Mouse (Mus musculus) adrenal gland, postnatal 0 days (tissue): ENCODE measurements around the gene Klhl10. TPM values are rescaled to one million over a fixed set of nuclear protein-coding genes. Genes with fewer than 3 reads are reported as not detected.

Source experiments
- microRNA-seq: library from miRNA; unstranded; fragments of <30 nt; microRNA quantifications from one replicate; pipeline ENCODE4, GENCODE M21; 2016; ENCODE audit warnings: borderline replicate concordance; ENCODE audit not compliant: insufficient number of aligned reads
- polyA plus RNA-seq: library from polyadenylated mRNA; unstranded; fragments of >200 nt; fragmentation: Nextera tagmentation; extraction: Ambion mirVana; gene quantifications from 2 replicates; pipeline ENCODE4 v1.2.1, GENCODE M21; 2015

Klhl10 gene
- 0.39 and 0.88 TPM in 2 replicates for polyA plus RNA-seq

DNA sequence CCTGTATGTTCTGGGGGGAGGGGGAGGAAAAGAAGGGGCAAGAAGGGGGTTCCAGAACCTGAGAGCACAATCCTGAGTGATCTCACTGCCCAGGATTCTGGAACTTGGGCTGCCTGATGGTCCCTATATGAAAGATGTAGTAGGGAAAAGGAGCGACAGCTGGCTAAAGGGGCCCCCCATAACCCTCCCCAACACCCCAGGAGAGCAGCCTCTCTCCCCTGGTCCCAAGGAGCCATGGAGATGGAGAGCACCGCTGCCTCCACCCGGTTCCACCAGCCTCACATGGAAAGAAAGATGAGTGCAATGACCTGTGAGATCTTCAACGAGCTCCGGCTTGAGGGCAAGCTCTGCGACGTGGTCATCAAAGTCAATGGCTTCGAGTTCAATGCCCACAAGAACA, at the start of gene Klhl10, which contains the start of gene Nt5c3b:
TSS of gene Klhl10 (plus strand) at position 121 of the 400 bp plus-strand sequence.
TSS of gene Nt5c3b (minus strand) at position 12 of the 400 bp plus-strand sequence.

DNA sequence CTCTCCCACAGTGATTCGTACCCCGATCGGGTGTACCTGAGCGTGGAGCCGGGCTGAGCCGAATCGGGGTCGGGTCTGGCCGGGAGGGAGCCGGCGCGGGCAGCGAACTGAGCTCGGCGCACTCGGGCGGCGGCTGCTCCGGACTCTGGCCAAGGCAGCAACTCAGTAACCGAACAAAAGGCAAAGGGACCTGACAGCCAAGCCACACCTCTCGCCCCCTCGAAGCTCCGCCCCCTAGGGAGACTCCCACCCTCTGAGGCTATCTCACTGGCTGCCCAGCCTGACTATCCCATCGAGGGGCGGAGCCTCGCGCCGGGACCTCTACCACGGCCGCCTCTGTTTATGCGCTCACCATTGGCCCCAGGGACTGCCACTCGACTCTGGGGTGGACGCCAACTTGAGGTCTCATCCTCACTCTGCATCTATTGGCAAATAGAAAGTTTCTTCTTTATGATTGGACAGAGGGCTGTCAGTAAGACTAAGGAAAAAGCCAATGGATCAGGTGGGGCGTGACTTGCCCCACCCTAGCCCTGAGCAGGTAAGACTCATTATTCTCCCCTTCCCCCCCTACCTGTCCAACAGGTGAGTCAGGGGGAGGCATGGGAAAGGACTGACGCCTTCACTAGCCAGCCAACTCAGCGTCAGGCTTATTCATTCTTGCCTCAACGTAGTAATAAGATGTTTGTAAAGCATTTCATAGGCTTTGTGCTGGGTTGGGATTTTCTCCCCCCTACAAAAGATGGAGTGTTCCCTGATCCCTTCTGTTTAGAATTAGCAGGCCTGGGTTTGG, 43.9 kb upstream of the Klhl10 start, which contains the start of gene Jup:
TSS of gene Jup (minus strand) at position 164 of the 790 bp plus-strand sequence.

DNA sequence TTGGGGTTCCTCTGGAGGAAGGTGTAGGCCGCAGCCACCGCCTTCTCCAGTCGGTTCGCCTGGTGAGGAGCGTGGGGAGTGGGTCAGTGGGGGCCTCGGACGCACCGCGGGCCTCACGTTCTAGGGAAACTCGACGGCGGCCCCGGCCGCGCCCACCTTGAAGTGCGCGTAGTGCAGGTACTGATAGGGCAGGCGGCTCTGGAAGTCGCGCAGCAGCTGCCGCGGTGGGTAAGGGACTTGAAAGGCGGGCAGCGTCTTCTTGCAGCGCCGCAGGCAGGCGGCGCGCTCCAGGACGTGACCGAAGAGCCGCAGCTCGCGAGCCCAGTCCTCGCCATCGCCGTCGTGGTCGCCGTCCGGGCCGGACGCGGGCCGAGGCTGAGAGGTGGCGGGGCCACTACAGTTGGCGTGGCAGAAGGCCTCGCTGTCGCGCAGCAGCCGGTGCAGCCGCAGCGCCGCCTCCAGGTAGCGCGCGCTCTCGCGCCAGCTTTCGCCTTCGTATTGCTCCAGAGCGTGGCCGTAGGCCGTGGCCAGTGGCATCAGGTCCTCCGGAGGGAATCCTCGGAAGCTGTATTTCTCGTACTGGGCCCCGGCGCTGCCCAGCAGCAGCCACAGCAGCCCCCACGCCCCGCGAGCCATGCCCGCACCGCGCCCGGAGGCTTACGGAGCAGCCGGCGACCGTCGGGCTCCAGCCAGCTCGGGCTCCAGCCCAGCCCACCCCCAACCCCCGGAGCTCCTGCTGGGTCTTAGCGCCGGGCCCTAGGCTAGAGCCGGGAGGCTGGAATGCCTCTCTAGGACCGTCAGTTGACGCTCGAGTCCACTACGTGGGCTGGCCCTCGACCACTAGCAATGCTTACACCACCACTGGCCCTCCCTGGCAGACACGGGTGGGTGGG, 27.4 kb upstream of the Klhl10 start, which contains the start of gene P3h4:
TSS of gene P3h4 (minus strand) at position 816 of the 893 bp plus-strand sequence.

DNA sequence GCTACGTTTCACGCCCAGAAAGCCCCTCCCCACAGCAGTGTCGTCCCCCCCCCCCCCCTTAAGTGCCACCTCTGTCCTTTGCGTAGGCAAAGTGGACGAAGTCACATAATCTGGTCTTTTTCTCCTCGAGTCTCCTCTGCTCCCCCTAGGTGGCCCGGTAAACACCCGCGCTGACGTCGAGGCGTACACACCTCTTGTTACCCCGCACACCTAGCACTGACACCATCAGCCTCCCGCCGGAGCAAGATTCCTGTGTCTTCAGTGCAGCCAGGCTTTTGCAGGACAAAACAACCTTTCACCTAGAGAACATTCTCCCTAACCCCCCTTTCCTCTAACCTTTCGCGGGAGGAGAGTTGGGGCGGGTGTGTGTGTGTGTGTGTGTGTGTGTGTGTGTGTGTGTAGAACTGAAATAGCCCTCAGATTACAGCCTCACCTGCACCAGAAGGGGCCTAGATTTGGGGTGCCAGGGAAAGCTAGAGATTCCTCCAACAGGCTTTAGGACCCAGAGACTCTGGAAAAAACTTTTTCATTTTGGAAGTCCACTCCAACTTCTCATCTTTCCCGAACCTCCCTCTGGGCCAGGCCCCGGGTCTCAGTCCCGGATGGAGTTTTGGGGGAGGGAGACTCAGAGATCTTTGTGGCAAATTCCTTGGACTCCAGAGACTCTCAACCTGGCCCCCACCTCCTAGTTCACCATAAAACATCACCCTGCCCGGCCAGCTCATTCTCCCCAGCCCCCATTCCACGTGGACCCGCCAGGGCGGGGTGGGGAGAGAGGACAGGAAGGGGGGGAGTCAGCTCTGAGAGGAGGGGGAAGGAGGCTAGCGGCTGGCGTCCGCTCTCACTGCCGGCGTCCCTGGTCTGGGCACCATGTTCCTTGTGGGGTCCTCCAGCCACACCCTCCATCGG, 26.5 kb upstream of the Klhl10 start, which contains the start of gene Fkbp10:
TSS of gene Fkbp10 (plus strand) at position 784 of the 909 bp plus-strand sequence.

DNA sequence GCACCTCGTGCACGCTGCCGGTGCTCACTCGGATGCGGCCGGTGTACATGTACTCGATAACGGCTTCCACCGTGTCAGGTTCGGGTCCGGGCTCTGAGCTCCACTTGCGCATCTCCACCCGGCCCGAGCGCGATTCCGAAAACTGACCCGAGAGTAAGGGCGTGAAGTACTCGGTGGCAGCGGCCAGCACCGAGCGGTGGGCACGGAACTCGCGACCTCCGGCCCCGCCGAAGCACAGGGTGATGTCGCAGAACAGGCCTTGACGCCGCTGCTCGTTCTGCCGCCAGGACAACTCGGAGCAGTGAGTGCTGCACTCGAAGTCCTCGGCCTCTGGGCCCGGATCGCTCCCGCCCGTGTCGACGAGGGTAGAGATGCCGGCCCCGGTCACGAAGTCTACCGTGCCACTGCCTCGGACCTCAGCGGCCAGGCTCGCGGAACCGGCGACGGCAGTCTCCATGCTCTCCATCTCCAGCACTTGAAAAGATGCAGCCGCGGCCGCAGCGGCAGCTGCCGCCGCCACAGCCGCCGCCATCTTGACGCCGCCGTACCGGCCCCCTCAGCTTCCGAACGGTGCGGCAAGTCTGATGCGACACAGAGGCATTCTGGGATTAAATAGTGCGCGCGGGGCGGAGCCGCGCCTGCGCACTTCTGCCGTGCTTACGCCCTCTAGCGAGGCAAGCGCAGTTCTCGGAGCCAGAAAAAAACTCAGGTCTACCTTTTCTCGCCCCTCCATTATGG, 30.6 kb downstream of the Klhl10 start, which contains the start of gene Klhl11:
TSS of gene Klhl11 (minus strand) at position 545 of the 738 bp plus-strand sequence.

Small RNAs within 50 kb of the gene (microRNA-seq; reads per million reads assigned to microRNA genes)
- gene Gm27374 = not detected
- gene Mir7116 = 1.4 reads per million

Other genes starting within 250 kb of the Klhl10 start
- 0.08 TPM in 1 of 2 replicates, not detected in the other for gene Krt9, start 248.7 kb upstream of the Klhl10 start, polyA plus RNA-seq
- 9.3 and 9.4 TPM in 2 replicates for gene Krt14, start 234.4 kb upstream of the Klhl10 start, polyA plus RNA-seq
- gene Krt16, start 193.0 kb upstream of the Klhl10 start, polyA plus RNA-seq = not detected in 2 replicates
- gene Krt17, start 180.9 kb upstream of the Klhl10 start, polyA plus RNA-seq = 0.72 and 0.82 TPM in 2 replicates
- not detected in 2 replicates for gene Krt42, start 172.0 kb upstream of the Klhl10 start, polyA plus RNA-seq
- 1,336 and 1,597 TPM in 2 replicates for gene Eif1, start 122.0 kb upstream of the Klhl10 start, polyA plus RNA-seq
- gene Gast, start 107.5 kb upstream of the Klhl10 start, polyA plus RNA-seq = 0.72 TPM in 1 of 2 replicates, not detected in the other
- 59.6 and 68.7 TPM in 2 replicates for gene Hap1, start 85.8 kb upstream of the Klhl10 start, polyA plus RNA-seq
- gene Jup, start 44.2 kb upstream of the Klhl10 start, polyA plus RNA-seq = 48.8 and 57.2 TPM in 2 replicates
- 52.1 and 53.7 TPM in 2 replicates for gene P3h4, start 27.1 kb upstream of the Klhl10 start, polyA plus RNA-seq
- 61.0 and 61.6 TPM in 2 replicates for gene Fkbp10, start 26.2 kb upstream of the Klhl10 start, polyA plus RNA-seq
- 137 and 142 TPM in 2 replicates for gene Nt5c3b, start 109 bp upstream of the Klhl10 start, polyA plus RNA-seq
- gene Klhl11, start 30.8 kb downstream of the Klhl10 start, polyA plus RNA-seq = 3.5 and 5.8 TPM in 2 replicates
- gene Acly, start 86.1 kb downstream of the Klhl10 start, polyA plus RNA-seq = 194 and 398 TPM in 2 replicates
- gene Ttc25, start 103.7 kb downstream of the Klhl10 start, polyA plus RNA-seq = 0.84 and 1.9 TPM in 2 replicates
- 53.5 and 65.6 TPM in 2 replicates for gene Cnp, start 133.0 kb downstream of the Klhl10 start, polyA plus RNA-seq
- 42.2 and 47.3 TPM in 2 replicates for gene Nkiras2, start 177.3 kb downstream of the Klhl10 start, polyA plus RNA-seq
- gene Dnajc7, start 178.3 kb downstream of the Klhl10 start, polyA plus RNA-seq = 99.2 and 155 TPM in 2 replicates